Mouse (Mus musculus): ENCODE results near the gene 4933434E20Rik. TPM values are rescaled to one million over a fixed set of nuclear protein-coding genes. Genes with fewer than 3 reads are reported as not detected.

The 4933434E20Rik gene
- 89.5 and 92.2 TPM in 2 replicates for total RNA-seq (2012; rRNA removed)
- 126 and 133 TPM in 2 replicates for total RNA-seq (2014; rRNA removed)
- polyA plus RNA-seq (2012; ENCODE audit: insufficient read length, low read depth), result 101 and 102 TPM in 2 replicates

- Histone ChIP-seq H3K9me3 (replicated peaks; ENCODE audit: low read length) (no peaks in the 10 kb centered on the region), H3K27me3 (replicated peaks) (no peaks in the 10 kb centered on the region), H3K79me2 (replicated peaks; ENCODE audit: control insufficient read depth, extremely low read depth, insufficient read depth, poor library complexity, severe bottlenecking) (peaks cover 74% of the 10 kb centered on the region), H3K4me3 (replicated peaks in 1 of 3; ENCODE audit: low read depth in 2 of 3, low read length in 2 of 3, poor library complexity in 1 of 3) (peak within 1 kb of the TSS; percentile 79 to 88 (median 83)), H3K9ac (ENCODE audit: insufficient read depth, low read depth) (peak within 1 kb of the TSS; percentile 100), H3K4me2 (ENCODE audit: insufficient read depth, low read depth, poor library complexity, severe bottlenecking) (peak within 1 kb of the TSS; percentile 100), H3K27ac (ENCODE audit: insufficient read depth, low read depth) (peak within 1 kb of the TSS; percentile 75; the same call in 1 of the 2 replicates), H3K36me3 (replicated peaks in 1 of 2; ENCODE audit: control insufficient read depth in 1 of 2, insufficient read depth in 1 of 2, low read length in 1 of 2) (peaks cover 22 to 42% of the 10 kb centered on the region in 2 experiments), H3K4me1 (ENCODE audit: control insufficient read depth in 1 of 2, insufficient read depth in 2 of 2) (peaks cover 5 to 44% of the 10 kb centered on the region in 2 experiments; a peak in 2 of 4 replicates)
- TF ChIP-seq ELF1 (IDR thresholded peaks at IDR 0.05; ENCODE audit: low read depth, low read length), result peak; percentile 51
- no peak; the same call in 1 of the 2 replicates for TF ChIP-seq POLR2A (IDR thresholded peaks at IDR 0.05; ENCODE audit: low read depth, low read length)
- TF ChIP-seq MXI1 (IDR thresholded peaks at IDR 0.05; ENCODE audit: low read depth, low read length), result peak; percentile 81; the same call in 1 of the 2 replicates
- TF ChIP-seq HCFC1 (IDR thresholded peaks at IDR 0.05; ENCODE audit: low read depth, low read length), result no peak; the same call in 1 of the 2 replicates
- 0 out of 2 replicates have a peak, but pooled peaks have one; percentile 10 for TF ChIP-seq NRF1 (IDR thresholded peaks at IDR 0.05; ENCODE audit: low read depth, low read length)
- no peak for TF ChIP-seq JUN (IDR thresholded peaks at IDR 0.05; ENCODE audit: insufficient read depth, low read depth, low read length)
- TF ChIP-seq CHD1 (IDR thresholded peaks at IDR 0.05; ENCODE audit: low read depth, low read length), result peak; percentile 91; the same call in 1 of the 2 replicates
- TF ChIP-seq ZMIZ1 (IDR thresholded peaks at IDR 0.05; ENCODE audit: low read depth, low read length), result peak; percentile 39; the same call in 1 of the 2 replicates
- peak; percentile 99 for TF ChIP-seq UBTF (IDR thresholded peaks at IDR 0.05; ENCODE audit: low read depth, low read length)
- TF ChIP-seq KAT2A (IDR thresholded peaks at IDR 0.05; ENCODE audit: insufficient replicate concordance, low read length), result 0 out of 2 replicates have a peak, but pooled peaks have one; percentile 53
- peak; percentile 76 for TF ChIP-seq SIN3A (IDR thresholded peaks at IDR 0.05; ENCODE audit: low read length)
- TF ChIP-seq MAZ (IDR thresholded peaks at IDR 0.05; ENCODE audit: low read depth, low read length), result peak; percentile 83
- peak; percentile 61; the same call in 1 of the 2 replicates for TF ChIP-seq MAX (IDR thresholded peaks at IDR 0.05; ENCODE audit: low read length)
- peak; percentile 66 for DNase-seq (ENCODE audit: extremely low read depth)
- dilution Hi-C loops (cut with MboI; ENCODE audit: extremely low pct_ligation_motif_present, extremely low pct_unique_long_range_greater_than_20kb, low sequenced_read_pairs) (no loop called here), in situ Hi-C loops (cut with MboI; ENCODE audit: low pct_ligation_motif_present, low pct_unique_long_range_greater_than_20kb, low sequenced_read_pairs) (no loop called here)
Observed at GRCm38 (mm10) chr3:90051441-90052350, at the start of gene 4933434E20Rik. TSS of gene 4933434E20Rik (plus strand) at chr3:90051636.

GRCm38 (mm10) chr3:90004091-90004796 is 47.2 kb upstream of the 4933434E20Rik start:
- dilution Hi-C loops (cut with MboI; ENCODE audit: extremely low pct_ligation_motif_present, extremely low pct_unique_long_range_greater_than_20kb, low sequenced_read_pairs), result no loop called here
- no peak overlapping the region for H3K4me3 ChIP-seq (replicated peaks in 1 of 3; ENCODE audit: low read depth in 2 of 3, low read length in 2 of 3, poor library complexity in 1 of 3)
- H3K4me2 ChIP-seq (ENCODE audit: insufficient read depth, low read depth, poor library complexity, severe bottlenecking), result no peak overlapping the region
- in situ Hi-C loops (cut with MboI; ENCODE audit: low pct_ligation_motif_present, low pct_unique_long_range_greater_than_20kb, low sequenced_read_pairs), result no loop called here
- no peaks in the 10 kb centered on the region for H3K9me3 ChIP-seq (replicated peaks; ENCODE audit: low read length)
- H3K27me3 ChIP-seq (replicated peaks), result no peaks in the 10 kb centered on the region
- H3K9ac ChIP-seq (ENCODE audit: insufficient read depth, low read depth), result no peak overlapping the region
- no peaks in the 10 kb centered on the region for H3K79me2 ChIP-seq (replicated peaks; ENCODE audit: control insufficient read depth, extremely low read depth, insufficient read depth, poor library complexity, severe bottlenecking)
- no peak for DNase-seq (ENCODE audit: extremely low read depth)
- peaks cover 51 to 89% of the 10 kb centered on the region in 2 experiments for H3K36me3 ChIP-seq (replicated peaks in 1 of 2; ENCODE audit: control insufficient read depth in 1 of 2, insufficient read depth in 1 of 2, low read length in 1 of 2)
- H3K4me1 ChIP-seq (ENCODE audit: control insufficient read depth in 1 of 2, insufficient read depth in 2 of 2), result peaks cover 0 to 15% of the 10 kb centered on the region in 2 experiments; a peak in 2 of 4 replicates
- H3K27ac ChIP-seq (ENCODE audit: insufficient read depth, low read depth), result no peak overlapping the region
- no peak for TF ChIP-seq SMC3 (IDR thresholded peaks at IDR 0.05; ENCODE audit: low read depth, low read length)
- TF ChIP-seq MEF2A (IDR thresholded peaks at IDR 0.05; ENCODE audit: borderline replicate concordance, low read depth, low read length), result no peak
- TF ChIP-seq ZMIZ1 (IDR thresholded peaks at IDR 0.05; ENCODE audit: low read depth, low read length), result no peak
- no peak for TF ChIP-seq POLR2A (IDR thresholded peaks at IDR 0.05; ENCODE audit: low read depth, low read length)
- no peak for TF ChIP-seq RAD21 (IDR thresholded peaks at IDR 0.05; ENCODE audit: low read depth, low read length)
- TF ChIP-seq JUN (IDR thresholded peaks at IDR 0.05; ENCODE audit: insufficient read depth, low read depth, low read length), result no peak
- no peak for TF ChIP-seq PAX5 (IDR thresholded peaks at IDR 0.05; ENCODE audit: low read length)
- no peak for TF ChIP-seq NELFE (IDR thresholded peaks at IDR 0.05; ENCODE audit: low read depth, low read length)
- no peak for TF ChIP-seq ETS1 (conservative IDR thresholded peaks at IDR 0.05; ENCODE audit: low read depth, low read length)
- no peak for TF ChIP-seq USF2 (conservative IDR thresholded peaks at IDR 0.05; ENCODE audit: low read depth, low read length)
- TF ChIP-seq EP300 (IDR thresholded peaks at IDR 0.05; ENCODE audit: low read length), result no peak
- TF ChIP-seq CTCF (conservative IDR thresholded peaks at IDR 0.05 in 1 of 2, IDR thresholded peaks at IDR 0.05 in 1 of 2; ENCODE audit: low read depth in 2 of 2, low read length in 2 of 2), result no peak
- TF ChIP-seq POLR2AphosphoS2 (IDR thresholded peaks at IDR 0.05; ENCODE audit: low read depth, low read length), result no peak
- no peak for TF ChIP-seq ELF1 (IDR thresholded peaks at IDR 0.05; ENCODE audit: low read depth, low read length)
- no peak for TF ChIP-seq ZKSCAN1 (IDR thresholded peaks at IDR 0.05; ENCODE audit: borderline replicate concordance, low read depth, low read length)
- no peak for TF ChIP-seq E2F4 (IDR thresholded peaks at IDR 0.05; ENCODE audit: insufficient replicate concordance, low read depth, low read length)
- no peak for TF ChIP-seq RCOR1 (conservative IDR thresholded peaks at IDR 0.05; ENCODE audit: low read depth, low read length)
- TF ChIP-seq JUND (conservative IDR thresholded peaks at IDR 0.05; ENCODE audit: low read depth, low read length), result no peak
- no peak for TF ChIP-seq MAFK (IDR thresholded peaks at IDR 0.05; ENCODE audit: insufficient replicate concordance, low read length)
